Mouse (Mus musculus): Measurements from ENCODE around the gene Syne3.

Gene Syne3

DNA sequence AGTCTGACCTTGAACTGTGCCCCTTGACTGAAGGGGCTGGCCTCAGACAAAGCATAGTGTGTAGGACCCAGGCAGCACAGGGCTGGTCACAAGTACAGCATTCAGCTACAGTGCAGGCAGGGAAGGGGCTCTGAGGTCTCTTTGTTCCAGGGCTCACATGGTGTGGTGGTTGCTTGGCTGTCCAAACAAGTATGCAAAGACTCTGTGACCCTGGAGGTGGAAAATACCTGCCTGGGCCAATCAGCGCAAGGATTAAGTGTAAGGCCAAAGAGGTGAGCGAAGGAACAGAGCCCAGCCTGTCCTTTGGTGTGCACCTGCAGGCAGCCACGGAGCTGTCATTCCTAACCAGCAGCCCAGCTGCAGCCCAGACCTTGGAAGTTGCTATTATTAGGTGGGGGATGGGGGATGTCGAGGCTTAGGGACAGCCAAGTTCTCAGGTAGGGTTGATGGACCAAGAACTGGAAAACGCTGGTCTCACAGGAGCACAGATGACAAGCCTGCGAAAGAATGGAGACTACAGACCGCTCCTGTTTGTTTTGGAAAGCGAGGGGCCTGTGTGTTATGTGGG lies 112.5 kb downstream of the Syne3 start:
- no peak for DNase-seq (ENCODE audit: inconsistent ontology term)

DNA sequence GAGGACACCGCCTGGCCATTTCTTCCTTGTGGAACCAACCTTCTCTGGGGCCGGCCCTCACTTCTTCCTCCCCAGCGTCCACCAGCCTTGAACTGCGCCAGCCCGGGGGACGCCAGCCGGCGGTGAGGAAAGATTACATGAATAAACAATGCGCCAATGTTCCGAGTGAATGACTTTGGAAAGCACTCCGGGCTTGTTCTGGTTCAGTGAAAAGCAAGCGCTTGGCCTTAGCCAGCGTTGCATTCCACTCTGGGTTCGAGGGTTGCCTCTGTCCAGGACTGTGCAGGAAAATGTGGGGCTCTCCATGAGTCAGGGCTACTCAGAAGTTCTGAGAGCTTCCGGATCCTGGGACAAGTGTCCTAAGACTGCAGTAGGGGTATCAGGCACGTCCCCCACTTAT lies 113.0 kb downstream of the Syne3 start:
- DNase-seq (ENCODE audit: inconsistent ontology term): peak; percentile 89

DNA sequence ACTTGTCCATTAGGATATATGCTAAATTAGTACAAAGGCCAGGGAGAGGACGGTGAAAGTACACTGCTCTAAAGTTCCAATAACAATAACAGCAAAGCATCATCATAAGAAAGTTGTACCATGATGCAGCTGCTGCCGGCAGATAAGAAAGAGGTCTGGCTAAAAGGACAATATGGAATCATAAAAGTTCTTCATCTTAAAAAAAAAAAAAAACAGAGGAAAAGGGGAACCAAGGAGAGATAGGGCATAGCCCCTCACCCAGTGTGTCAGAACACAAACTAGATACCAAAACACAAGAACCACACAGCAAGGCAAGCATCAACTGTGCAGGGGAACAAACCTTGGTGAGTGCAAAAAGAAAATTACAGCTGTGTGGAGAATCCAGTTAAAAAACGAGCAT lies 117.4 kb downstream of the Syne3 start:
- DNase-seq (ENCODE audit: inconsistent ontology term): no peak

DNA sequence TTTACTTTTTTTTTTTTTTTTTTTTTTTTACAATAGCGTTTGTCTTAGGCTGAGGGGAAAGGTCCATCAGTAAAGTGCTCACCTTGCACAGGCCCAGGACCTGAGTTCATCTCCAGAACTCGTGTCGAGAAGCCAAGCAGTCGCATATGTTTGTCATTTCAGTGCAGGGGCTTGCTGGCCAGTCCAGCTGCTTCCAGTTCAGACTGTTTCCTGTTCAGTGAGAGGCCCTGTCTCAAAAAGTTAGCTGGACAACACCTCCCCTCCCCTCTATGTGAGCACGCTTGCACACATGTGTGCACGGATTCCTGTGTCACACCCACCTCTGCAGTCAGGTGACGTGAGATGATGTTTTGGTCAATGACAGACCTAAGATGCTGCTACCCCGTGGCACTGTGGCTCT lies 119.5 kb downstream of the Syne3 start:
- no peak for DNase-seq (ENCODE audit: inconsistent ontology term)

DNA sequence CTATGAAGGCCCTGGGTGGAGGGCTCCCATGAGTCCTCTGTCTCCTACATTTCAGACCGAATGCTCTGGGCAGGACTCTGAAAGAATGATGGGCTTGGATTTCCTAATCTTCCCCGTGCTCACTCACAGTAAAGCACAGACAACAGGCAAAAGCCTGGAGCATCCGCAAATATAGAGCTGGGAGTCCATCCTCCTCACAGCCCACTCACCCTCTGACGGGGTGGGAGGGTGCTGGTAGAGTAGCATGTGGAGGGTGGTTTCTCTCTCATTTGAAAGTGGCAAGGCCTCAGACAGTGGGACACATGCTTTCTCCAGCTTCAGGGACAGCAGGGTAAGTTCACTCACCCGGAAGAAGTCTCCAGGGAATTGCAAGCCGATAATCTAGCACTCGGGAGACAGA lies 123.5 kb downstream of the Syne3 start:
- DNase-seq (ENCODE audit: inconsistent ontology term): no peak

GRCm38 (mm10) chr12:104882533-104882932 lies 127.1 kb downstream of the Syne3 start:
- DNase-seq (ENCODE audit: inconsistent ontology term): no peak

DNA sequence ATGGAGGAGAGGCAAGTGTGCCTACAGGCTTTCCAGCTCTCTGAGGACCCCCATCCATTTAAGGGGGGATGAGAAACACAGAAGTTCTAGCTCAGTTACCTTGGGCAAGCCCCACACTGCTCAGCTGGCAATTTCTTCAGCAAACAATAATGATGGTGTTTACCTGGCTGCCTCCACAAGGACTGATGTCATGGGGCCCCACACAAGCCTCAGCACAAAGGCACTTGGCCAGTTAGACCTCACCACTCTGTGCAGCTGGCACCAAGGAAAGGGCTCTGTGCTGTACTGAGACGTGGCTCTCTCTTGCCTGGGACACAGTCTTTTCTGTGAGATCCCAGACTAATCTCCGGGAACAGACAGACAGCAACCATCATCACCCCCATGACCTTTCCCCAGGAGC lies 127.5 kb downstream of the Syne3 start:
- DNase-seq (ENCODE audit: inconsistent ontology term): no peak

DNA sequence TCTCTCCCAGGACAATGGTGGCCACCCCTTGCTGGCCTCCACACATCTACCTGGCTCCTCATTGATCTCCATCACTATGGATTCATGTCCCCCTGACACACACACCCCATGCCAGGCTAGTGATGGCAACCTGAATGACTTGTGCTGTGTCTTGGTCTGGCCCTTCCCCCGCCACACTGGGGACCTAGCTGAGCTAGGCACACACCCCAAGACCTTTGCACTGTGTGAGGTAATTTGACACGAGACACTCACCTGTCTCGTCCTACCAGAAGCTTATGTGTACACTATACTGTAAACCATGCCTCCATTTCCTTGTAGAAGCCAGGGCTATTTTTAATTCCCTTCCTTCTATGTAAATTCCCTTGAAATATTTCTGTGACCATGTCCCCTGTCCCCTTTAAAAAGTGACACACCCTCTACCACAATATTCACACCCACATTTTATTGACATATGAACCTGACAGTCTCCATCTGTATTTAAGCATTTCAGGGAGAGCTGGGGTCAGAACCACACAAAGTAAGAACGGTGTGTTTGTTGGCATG lies 128.0 kb downstream of the Syne3 start:
- DNase-seq (ENCODE audit: inconsistent ontology term): no peak

DNA sequence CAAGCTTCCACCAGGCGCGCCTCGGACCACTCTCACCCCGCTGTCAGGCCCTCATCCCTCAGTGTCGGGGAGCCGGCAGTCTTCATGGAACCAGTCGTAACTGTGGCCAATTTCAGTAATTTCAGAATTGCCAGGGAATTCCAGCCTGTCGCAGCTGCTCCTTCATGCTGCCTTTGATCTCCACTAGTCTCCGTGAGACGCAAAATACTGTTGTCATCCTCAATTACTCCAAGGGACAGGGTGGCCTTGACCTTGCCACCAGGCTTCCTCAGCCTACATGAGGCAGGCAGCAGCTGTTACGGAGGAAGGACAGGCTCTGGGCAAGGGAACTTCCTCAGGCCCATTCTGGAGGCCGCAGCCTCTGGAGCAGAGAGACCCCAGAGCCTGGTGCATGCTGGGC lies 129.2 kb downstream of the Syne3 start:
- DNase-seq (ENCODE audit: inconsistent ontology term): peak; percentile 27

Data from Muller cell, postnatal 12 days (primary cell).